Mouse (Mus musculus): ENCODE data around the gene Fcgr4. TPM values are rescaled to one million over a fixed set of nuclear protein-coding genes. Genes with fewer than 3 reads are reported as not detected.
A peak's percentile ranks its signal among the peaks of the same experiment; 100 is the strongest.
"Not testable (repeated sequence)": the region's sequence is repeated elsewhere in the genome, so short reads cannot be mapped to it uniquely, and the experiment has no call there.

Gene Fcgr4
- polyA plus RNA-seq, 1 experiment from 2014 or later: 0.66 TPM

GRCm38 (mm10) chr1:171059203-171059602, 40.5 kb downstream of the Fcgr4 start:
- H3K9me3 ChIP-seq: no peaks in the 10 kb centered on the region
- no peak overlapping the region for H3K4me3 ChIP-seq
- H3K4me2 ChIP-seq: no peak overlapping the region
- no peak for ATAC-seq (ENCODE audit: borderline replicate concordance, extremely low read depth, low FRiP score, low TSS enrichment)
- H3K36me3 ChIP-seq: no peaks in the 10 kb centered on the region
- WGBS: 33% methylated on average over 2 of the region's 2 CpGs
- peaks cover 6% of the 10 kb centered on the region for H3K27me3 ChIP-seq
- H3K9ac ChIP-seq: no peak overlapping the region
- peak overlapping the region; percentile 76 for H3K27ac ChIP-seq
- peaks cover 25% of the 10 kb centered on the region for H3K4me1 ChIP-seq

- H3K4me3 ChIP-seq: no peak overlapping the region
- no peak for ATAC-seq (ENCODE audit: borderline replicate concordance, extremely low read depth, low FRiP score, low TSS enrichment)
- no peaks in the 10 kb centered on the region for H3K9me3 ChIP-seq
- 6% methylated on average over 10 of the region's 10 CpGs for WGBS
- peaks cover 13% of the 10 kb centered on the region for H3K27me3 ChIP-seq
- H3K27ac ChIP-seq: peak overlapping the region; percentile 76
- no peaks in the 10 kb centered on the region for H3K36me3 ChIP-seq
- peaks cover 31% of the 10 kb centered on the region for H3K4me1 ChIP-seq
- H3K4me2 ChIP-seq: peak overlapping the region; percentile 10
- H3K9ac ChIP-seq: no peak overlapping the region
Observed at GRCm38 (mm10) chr1:171060392-171060791, 41.7 kb downstream of the Fcgr4 start.

- 42% methylated on average over 3 of the region's 3 CpGs for WGBS
- H3K27me3 ChIP-seq: peaks cover 20% of the 10 kb centered on the region
- 0 out of 2 replicates have a peak overlapping the region, but pooled peaks have one; percentile 76 for H3K27ac ChIP-seq
- peaks cover 34% of the 10 kb centered on the region for H3K4me1 ChIP-seq
- H3K9ac ChIP-seq: no peak overlapping the region
- no peak overlapping the region for H3K4me2 ChIP-seq
- ATAC-seq (ENCODE audit: borderline replicate concordance, extremely low read depth, low FRiP score, low TSS enrichment): no peak
- H3K9me3 ChIP-seq: no peaks in the 10 kb centered on the region
- H3K4me3 ChIP-seq: no peak overlapping the region
- H3K36me3 ChIP-seq: no peaks in the 10 kb centered on the region
Observed at GRCm38 (mm10) chr1:171061566-171061965, 42.8 kb downstream of the Fcgr4 start.

- ATAC-seq (ENCODE audit: borderline replicate concordance, extremely low read depth, low FRiP score, low TSS enrichment): peak; percentile 79
- H3K9ac ChIP-seq: peak overlapping the region; percentile 0; the same call in 1 of the 2 replicates
Observed at GRCm38 (mm10) chr1:171063569-171064490, 45.1 kb downstream of the Fcgr4 start.

GRCm38 (mm10) chr1:171064491-171065242, 45.9 kb downstream of the Fcgr4 start, which contains the start of gene Fcgr3:
Gene Fcgr3, minus strand, starts transcription at chr1:171064935.
- not testable (repeated sequence) for H3K9me3 ChIP-seq, H3K36me3 ChIP-seq, H3K27ac ChIP-seq
- H3K9ac ChIP-seq: peak within 1 kb of the TSS; percentile 0; the same call in 1 of the 2 replicates
- ATAC-seq (ENCODE audit: borderline replicate concordance, extremely low read depth, low FRiP score, low TSS enrichment): peak; percentile 66
- peak within 1 kb of the TSS; percentile 50 for H3K4me2 ChIP-seq
- peak within 1 kb of the TSS; percentile 32 for H3K4me3 ChIP-seq
- peaks cover 29% of the 10 kb centered on the region for H3K27me3 ChIP-seq
- 1% methylated on average over 40 of the region's 75 CpGs for WGBS
- peaks cover 30% of the 10 kb centered on the region for H3K4me1 ChIP-seq

More at GRCm38 (mm10) chr1:171063569-171064490, 45.1 kb downstream of the Fcgr4 start:
- not testable (repeated sequence) for H3K36me3 ChIP-seq, H3K27ac ChIP-seq, H3K9me3 ChIP-seq
- Histone ChIP-seq H3K4me2 (peak overlapping the region; percentile 50), H3K27me3 (peaks cover 25% of the 10 kb centered on the region), H3K4me1 (peaks cover 34% of the 10 kb centered on the region), H3K4me3 (peak overlapping the region; percentile 32)
- 10% methylated on average over 42 of the region's 61 CpGs for WGBS

GRCm38 (mm10) chr1:171065243-171065587, 46.5 kb downstream of the Fcgr4 start:
- not testable (repeated sequence) for H3K9ac ChIP-seq, H3K36me3 ChIP-seq, H3K27ac ChIP-seq, H3K9me3 ChIP-seq
- H3K4me3 ChIP-seq: peak overlapping the region; percentile 32
- ATAC-seq (ENCODE audit: borderline replicate concordance, extremely low read depth, low FRiP score, low TSS enrichment): peak; percentile 33
- H3K4me1 ChIP-seq: peaks cover 24% of the 10 kb centered on the region
- WGBS: 3% methylated on average over 24 of the region's 35 CpGs
- peaks cover 33% of the 10 kb centered on the region for H3K27me3 ChIP-seq
- H3K4me2 ChIP-seq: peak overlapping the region; percentile 46

- not testable (repeated sequence) for H3K9ac ChIP-seq, H3K9me3 ChIP-seq, H3K27ac ChIP-seq, H3K36me3 ChIP-seq
- WGBS: 8% methylated on average over 30 of the region's 45 CpGs
- H3K4me2 ChIP-seq: peak overlapping the region; percentile 48
- H3K4me3 ChIP-seq: peak overlapping the region; percentile 30
- H3K27me3 ChIP-seq: peaks cover 34% of the 10 kb centered on the region
- ATAC-seq (ENCODE audit: borderline replicate concordance, extremely low read depth, low FRiP score, low TSS enrichment): peak; percentile 8
- peaks cover 19% of the 10 kb centered on the region for H3K4me1 ChIP-seq
Observed at GRCm38 (mm10) chr1:171065768-171066167, 47.0 kb downstream of the Fcgr4 start.

GRCm38 (mm10) chr1:171066583-171066982, 47.9 kb downstream of the Fcgr4 start:
- WGBS: 29% methylated on average over 2 of the region's 10 CpGs
- not testable (repeated sequence) for H3K9ac ChIP-seq, H3K9me3 ChIP-seq, H3K27ac ChIP-seq, H3K4me2 ChIP-seq, H3K36me3 ChIP-seq, H3K4me3 ChIP-seq
- peak; percentile 11 for ATAC-seq (ENCODE audit: borderline replicate concordance, extremely low read depth, low FRiP score, low TSS enrichment)
- Histone ChIP-seq H3K4me1 (peaks cover 12% of the 10 kb centered on the region), H3K27me3 (peaks cover 37% of the 10 kb centered on the region)

- ATAC-seq (ENCODE audit: borderline replicate concordance, extremely low read depth, low FRiP score, low TSS enrichment); H3K9ac ChIP-seq; H3K36me3 ChIP-seq; H3K9me3 ChIP-seq; H3K27ac ChIP-seq; H3K4me2 ChIP-seq; H3K4me3 ChIP-seq: not testable (repeated sequence)
- WGBS: 43% methylated on average over 5 of the region's 5 CpGs
- H3K27me3 ChIP-seq: peaks cover 37% of the 10 kb centered on the region
- peaks cover 12% of the 10 kb centered on the region for H3K4me1 ChIP-seq
Observed at GRCm38 (mm10) chr1:171067928-171068327, 49.2 kb downstream of the Fcgr4 start.

- WGBS: 53% methylated on average over 3 of the region's 3 CpGs
- not testable (repeated sequence) for H3K4me3 ChIP-seq; H3K9me3 ChIP-seq; ATAC-seq (ENCODE audit: borderline replicate concordance, extremely low read depth, low FRiP score, low TSS enrichment); H3K4me1 ChIP-seq; H3K9ac ChIP-seq; H3K4me2 ChIP-seq; H3K36me3 ChIP-seq; H3K27ac ChIP-seq
- peaks cover 38% of the 10 kb centered on the region for H3K27me3 ChIP-seq
Observed at GRCm38 (mm10) chr1:171069508-171069907, 50.8 kb downstream of the Fcgr4 start.

- not testable (repeated sequence) for H3K9me3 ChIP-seq; ATAC-seq (ENCODE audit: borderline replicate concordance, extremely low read depth, low FRiP score, low TSS enrichment); H3K4me3 ChIP-seq; H3K27ac ChIP-seq; H3K4me1 ChIP-seq; H3K9ac ChIP-seq; H3K36me3 ChIP-seq
- H3K4me2 ChIP-seq: peak overlapping the region; percentile 32; the same call in 1 of the 2 replicates
- 19% methylated on average over 16 of the region's 16 CpGs for WGBS
- H3K27me3 ChIP-seq: peaks cover 31% of the 10 kb centered on the region
Observed at GRCm38 (mm10) chr1:171070879-171071278, 52.2 kb downstream of the Fcgr4 start.

GRCm38 (mm10) chr1:171071726-171072125, 53.0 kb downstream of the Fcgr4 start:
- H3K4me3 ChIP-seq, H3K9ac ChIP-seq, H3K27ac ChIP-seq, H3K4me2 ChIP-seq, H3K4me1 ChIP-seq, H3K9me3 ChIP-seq, H3K36me3 ChIP-seq: not testable (repeated sequence)
- no CpG with 5 or more reads among the region's 35 CpGs for WGBS
- peak; percentile 56 for ATAC-seq (ENCODE audit: borderline replicate concordance, extremely low read depth, low FRiP score, low TSS enrichment)
- peaks cover 27% of the 10 kb centered on the region for H3K27me3 ChIP-seq
